Mouse (Mus musculus): ENCODE data around the gene Gpr3. TPM values are rescaled to one million over a fixed set of nuclear protein-coding genes. Genes with fewer than 3 reads are reported as not detected.

Gene Gpr3
- polyA plus RNA-seq (2017; shearing (Covaris generic)) = not detected

GRCm38 (mm10) chr4:133211751-133212561 lies at the start of gene Gpr3, which contains the start of gene Cd164l2:
Gpr3 (minus strand) TSS chr4:133212536.
Cd164l2 (plus strand) TSS chr4:133212131.

GRCm38 (mm10) chr4:133240490-133240921 lies 28.2 kb upstream of the Gpr3 start, which contains the start of gene Map3k6:
Map3k6 (plus strand) TSS chr4:133240818.

Other genes with a start within 250 kb of the Gpr3 start
- 3.5 TPM for gene Fgr, start 238.4 kb downstream of the Gpr3 start, polyA plus RNA-seq (2017; shearing (Covaris generic))
- gene Ahdc1, start 201.3 kb downstream of the Gpr3 start, polyA plus RNA-seq (2017; shearing (Covaris generic)) = 6.8 TPM
- 93.6 TPM for gene Wasf2, start 82.0 kb downstream of the Gpr3 start, polyA plus RNA-seq (2017; shearing (Covaris generic))
- not detected for gene Cd164l2, start 405 bp downstream of the Gpr3 start, polyA plus RNA-seq (2017; shearing (Covaris generic))
- gene Map3k6, start 28.3 kb upstream of the Gpr3 start, polyA plus RNA-seq (2017; shearing (Covaris generic)) = not detected
- gene Sytl1, start 50.6 kb upstream of the Gpr3 start, polyA plus RNA-seq (2017; shearing (Covaris generic)) = 53.8 TPM
- 76.5 TPM for gene Tmem222, start 65.3 kb upstream of the Gpr3 start, polyA plus RNA-seq (2017; shearing (Covaris generic))
- gene Wdtc1, start 140.9 kb upstream of the Gpr3 start, polyA plus RNA-seq (2017; shearing (Covaris generic)) = 6.4 TPM
- 19.4 TPM for gene Slc9a1, start 157.2 kb upstream of the Gpr3 start, polyA plus RNA-seq (2017; shearing (Covaris generic))